Mouse (Mus musculus): ENCODE results near the gene Tjp1. TPM values are rescaled to one million over a fixed set of nuclear protein-coding genes. Genes with fewer than 3 reads are reported as not detected.

Tjp1 gene
- 1 to 10 TPM; 5.6 to 5.9 TPM for total RNA-seq (2023)

DNA sequence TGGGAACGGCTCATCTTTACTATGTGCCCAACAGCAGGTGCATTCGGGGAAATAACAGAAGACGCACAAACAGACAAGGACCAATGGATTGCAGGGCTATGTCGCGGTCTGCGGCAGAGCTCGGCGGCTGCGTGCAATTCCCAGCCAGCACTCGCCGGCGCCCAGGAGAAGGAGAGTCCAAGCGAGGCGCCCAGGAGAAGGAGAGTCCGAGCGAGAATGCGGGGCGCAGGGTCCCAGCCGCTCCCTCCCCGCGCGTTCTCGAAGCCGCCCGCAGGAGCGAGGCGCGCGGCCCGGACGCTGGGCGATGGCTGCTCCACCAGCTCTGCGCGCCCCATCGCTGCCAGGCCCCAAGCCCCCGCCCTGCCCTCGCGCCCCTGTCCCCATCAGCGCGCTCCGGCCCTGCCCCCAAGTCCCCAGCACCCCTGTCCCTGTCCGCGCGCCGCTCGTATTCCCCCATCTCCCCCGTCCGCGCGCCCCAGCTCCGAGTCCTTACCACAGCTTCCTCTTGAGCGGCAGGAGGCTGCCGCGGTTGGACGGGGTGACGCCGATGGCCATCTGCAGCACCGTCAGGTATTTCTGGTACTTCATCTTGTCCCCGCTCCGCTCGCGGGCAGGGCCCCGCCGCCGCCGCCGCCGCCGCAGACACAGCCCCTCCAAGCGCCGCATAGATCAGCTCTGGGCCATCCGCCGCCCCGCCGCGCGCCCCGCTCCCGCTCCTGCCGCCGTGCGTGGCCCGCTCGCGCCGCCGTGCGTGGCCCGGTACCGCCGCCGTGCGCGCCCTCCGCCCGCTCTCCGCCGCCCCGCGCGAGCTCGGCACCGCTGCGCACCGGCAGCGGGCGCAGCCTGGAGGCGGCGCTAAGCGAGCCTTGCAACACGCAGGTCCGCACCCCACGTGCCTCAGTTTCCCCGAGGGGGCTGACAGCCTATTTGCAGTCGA lies at the start of gene Tjp1:
Tjp1 (minus strand) TSS at position 711 of the 937 bp plus-strand sequence.

Other genes starting within 250 kb of the Tjp1 start
- 1 to 10 TPM; 2.7 to 3.7 TPM for gene Tarsl2, start 117.1 kb upstream of the Tjp1 start, total RNA-seq (2023)
- gene Tm2d3, start 163.4 kb upstream of the Tjp1 start, total RNA-seq (2023) = 10 to 100 TPM; 21.3 to 26.0 TPM